Mouse (Mus musculus) thymus, adult 2 months (tissue): ENCODE measurements around the gene Hccs.

Experiments used
- CTCF ChIP-seq: fragments of 200-500 bp; IDR thresholded peaks from 2 replicates; pipeline ENCODE4 v1.5.1; 2012; ENCODE audit warnings: mild to moderate bottlenecking, control low read depth, low read length, moderate library complexity, borderline replicate concordance; ENCODE audit not compliant: control insufficient read depth, poor library complexity, insufficient read depth; ENCODE audit errors: extremely low read depth
- POLR2A ChIP-seq: fragments of 200-500 bp; IDR thresholded peaks from 2 replicates; pipeline ENCODE4 v1.6.1; 2012; ENCODE audit warnings: mild to moderate bottlenecking, low read length, control low read depth, moderate library complexity; ENCODE audit not compliant: control insufficient read depth, poor library complexity, insufficient read depth; ENCODE audit errors: extremely low read depth

- TF ChIP-seq CTCF = no peak
- no peak for TF ChIP-seq POLR2A
Observed at GRCm38 (mm10) chrX:169210019-169210418, 110.2 kb downstream of the Hccs start.
